Mouse (Mus musculus) thymus, adult 2 months (tissue): Measurements from ENCODE around the gene Ccnd1. TPM values are rescaled to one million over a fixed set of nuclear protein-coding genes. Genes with fewer than 3 reads are reported as not detected.

Source experiments
- DNase-seq: peaks from one replicate; pipeline ENCODE4 v3.0.0; 2021
- H3K27ac ChIP-seq: fragments of 200-500 bp; 2 replicates; pipeline ENCODE4 v1.5.1; 2012; ENCODE audit warnings: low read length, control low read depth; ENCODE audit not compliant: control insufficient read depth, insufficient read depth
- H3K27me3 ChIP-seq: fragments of 200-500 bp; 2 replicates; pipeline ENCODE4 v1.6.1; 2012; ENCODE audit warnings: mild to moderate bottlenecking, low read length, moderate library complexity, mixed read lengths; ENCODE audit not compliant: control insufficient read depth, insufficient read depth
- H3K36me3 ChIP-seq: fragments of 200-500 bp; 2 replicates; pipeline ENCODE4 v1.6.1; 2012; ENCODE audit warnings: mild to moderate bottlenecking, low read length, moderate library complexity; ENCODE audit not compliant: control insufficient read depth, insufficient read depth
- H3K4me1 ChIP-seq: fragments of 200-500 bp; replicated peaks from 2 replicates; pipeline ENCODE4 v1.6.1; 2012; ENCODE audit warnings: low read length; ENCODE audit not compliant: control insufficient read depth, insufficient read depth
- H3K4me3 ChIP-seq: fragments of 200-500 bp; 2 replicates; pipeline ENCODE4 v1.5.1; 2012; ENCODE audit warnings: mild to moderate bottlenecking, low read length, control low read depth, moderate library complexity; ENCODE audit not compliant: control insufficient read depth, insufficient read depth
- CTCF ChIP-seq: fragments of 200-500 bp; IDR thresholded peaks from 2 replicates; pipeline ENCODE4 v1.5.1; 2012; ENCODE audit warnings: mild to moderate bottlenecking, control low read depth, low read length, moderate library complexity, borderline replicate concordance; ENCODE audit not compliant: control insufficient read depth, poor library complexity, insufficient read depth; ENCODE audit errors: extremely low read depth
- POLR2A ChIP-seq: fragments of 200-500 bp; IDR thresholded peaks from 2 replicates; pipeline ENCODE4 v1.6.1; 2012; ENCODE audit warnings: mild to moderate bottlenecking, low read length, control low read depth, moderate library complexity; ENCODE audit not compliant: control insufficient read depth, poor library complexity, insufficient read depth; ENCODE audit errors: extremely low read depth
- WGBS: fragments of 180-500 bp; shearing (Covaris S2); methylation state at CpG from one replicate; pipeline ENCODE4 v1.1.7; 2018; 5-methylcytosine and 5-hydroxymethylcytosine counted together
- polyA plus RNA-seq: library from polyadenylated mRNA; depleted of rRNA; stranded (reverse); fragments of >200 nt; gene quantifications from 2 replicates; pipeline ENCODE4 v1.2.3, GENCODE M21; 2012

Ccnd1 gene
- polyA plus RNA-seq, 1 experiment: 21.7 TPM

GRCm38 (mm10) chr7:144963911-144964310 lies 24.2 kb upstream of the Ccnd1 start:
- Histone ChIP-seq H3K4me1 (no peaks in the 10 kb centered on the region; the same call in 1 of the 2 replicates), H3K27me3 (no peaks in the 10 kb centered on the region), H3K36me3 (no peaks in the 10 kb centered on the region), H3K27ac (no peak overlapping the region), H3K4me3 (no peak overlapping the region)
- 90% methylated on average over 1 of the region's 1 CpGs for WGBS
- no peak for TF ChIP-seq CTCF
- no peak for TF ChIP-seq POLR2A
- DNase-seq: no peak

- Histone ChIP-seq H3K4me3 (no peak overlapping the region), H3K27me3 (no peaks in the 10 kb centered on the region), H3K36me3 (no peaks in the 10 kb centered on the region), H3K27ac (no peak overlapping the region), H3K4me1 (no peaks in the 10 kb centered on the region)
- WGBS: 79% methylated on average over 12 of the region's 12 CpGs
- DNase-seq: no peak
- TF ChIP-seq CTCF: no peak
- no peak for TF ChIP-seq POLR2A
Observed at GRCm38 (mm10) chr7:144958509-144959395, 19.0 kb upstream of the Ccnd1 start.

DNA sequence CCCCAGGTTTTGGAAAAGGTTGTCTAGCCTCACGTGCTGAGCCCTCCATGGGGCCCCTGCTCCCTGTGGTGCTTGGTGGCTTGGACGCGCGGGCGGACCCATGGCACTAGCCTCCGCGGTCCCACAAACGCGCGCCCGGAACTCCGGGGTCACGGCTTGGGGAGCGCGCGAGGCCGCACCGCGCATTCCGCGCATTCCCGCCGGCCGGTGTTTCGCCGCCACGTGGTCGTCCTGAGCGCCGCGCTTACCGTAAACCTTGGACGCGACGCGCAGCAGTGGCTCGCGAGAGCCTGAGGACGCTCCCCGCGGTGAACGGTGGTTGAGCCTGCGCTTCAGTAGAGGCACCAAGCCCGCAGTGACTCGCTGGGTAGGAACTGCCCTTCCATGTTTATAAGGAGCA lies 3.5 kb upstream of the Ccnd1 start:
- peaks cover 19% of the 10 kb centered on the region for H3K27me3 ChIP-seq
- 0 out of 2 replicates have a peak, but pooled peaks have one; percentile 28 for TF ChIP-seq CTCF
- no peak for TF ChIP-seq POLR2A
- under 1% methylated on average over 45 of the region's 45 CpGs for WGBS
- peak overlapping the region; percentile 14; the same call in 1 of the 2 replicates for H3K4me3 ChIP-seq
- no peaks in the 10 kb centered on the region for H3K36me3 ChIP-seq
- H3K4me1 ChIP-seq: peaks cover 14% of the 10 kb centered on the region; the same call in 1 of the 2 replicates
- no peak overlapping the region for H3K27ac ChIP-seq
- DNase-seq: peak; percentile 63

- no peak overlapping the region for H3K4me3 ChIP-seq
- H3K36me3 ChIP-seq: no peaks in the 10 kb centered on the region
- no peak for TF ChIP-seq POLR2A
- TF ChIP-seq CTCF: no peak
- peaks cover 18% of the 10 kb centered on the region for H3K4me1 ChIP-seq
- no peak for DNase-seq
- 8% methylated on average over 20 of the region's 20 CpGs for WGBS
- peaks cover 19% of the 10 kb centered on the region for H3K27me3 ChIP-seq
- H3K27ac ChIP-seq: no peak overlapping the region
Observed at GRCm38 (mm10) chr7:144942744-144943135, 3.0 kb upstream of the Ccnd1 start.

- WGBS: 3% methylated on average over 35 of the region's 35 CpGs
- no peak overlapping the region for H3K4me3 ChIP-seq
- DNase-seq: no peak
- TF ChIP-seq CTCF: no peak
- TF ChIP-seq POLR2A: no peak
- H3K36me3 ChIP-seq: no peaks in the 10 kb centered on the region
- no peak overlapping the region for H3K27ac ChIP-seq
- H3K4me1 ChIP-seq: peaks cover 20% of the 10 kb centered on the region
- peaks cover 19% of the 10 kb centered on the region for H3K27me3 ChIP-seq
Observed at GRCm38 (mm10) chr7:144942071-144942743, 2.5 kb upstream of the Ccnd1 start.

- TF ChIP-seq CTCF: no peak
- no peak for TF ChIP-seq POLR2A
- Histone ChIP-seq H3K27ac (no peak overlapping the region), H3K36me3 (no peaks in the 10 kb centered on the region), H3K4me3 (peak overlapping the region; percentile 31), H3K4me1 (peaks cover 20% of the 10 kb centered on the region), H3K27me3 (peaks cover 19% of the 10 kb centered on the region)
- peak; percentile 48 for DNase-seq
- WGBS: under 1% methylated on average over 39 of the region's 39 CpGs
Observed at GRCm38 (mm10) chr7:144941242-144941831, 1.6 kb upstream of the Ccnd1 start.
